Mouse (Mus musculus): ENCODE measurements around the gene Leo1.
"Not testable (repeated sequence)": the region's sequence is repeated elsewhere in the genome, so short reads cannot be mapped to it uniquely, and the experiment has no call there.

The Leo1 gene

GRCm38 (mm10) chr9:75425796-75426391 is 15.4 kb upstream of the Leo1 start:
- DNase-seq (ENCODE audit: low read depth, low spot score) = no peak

DNA sequence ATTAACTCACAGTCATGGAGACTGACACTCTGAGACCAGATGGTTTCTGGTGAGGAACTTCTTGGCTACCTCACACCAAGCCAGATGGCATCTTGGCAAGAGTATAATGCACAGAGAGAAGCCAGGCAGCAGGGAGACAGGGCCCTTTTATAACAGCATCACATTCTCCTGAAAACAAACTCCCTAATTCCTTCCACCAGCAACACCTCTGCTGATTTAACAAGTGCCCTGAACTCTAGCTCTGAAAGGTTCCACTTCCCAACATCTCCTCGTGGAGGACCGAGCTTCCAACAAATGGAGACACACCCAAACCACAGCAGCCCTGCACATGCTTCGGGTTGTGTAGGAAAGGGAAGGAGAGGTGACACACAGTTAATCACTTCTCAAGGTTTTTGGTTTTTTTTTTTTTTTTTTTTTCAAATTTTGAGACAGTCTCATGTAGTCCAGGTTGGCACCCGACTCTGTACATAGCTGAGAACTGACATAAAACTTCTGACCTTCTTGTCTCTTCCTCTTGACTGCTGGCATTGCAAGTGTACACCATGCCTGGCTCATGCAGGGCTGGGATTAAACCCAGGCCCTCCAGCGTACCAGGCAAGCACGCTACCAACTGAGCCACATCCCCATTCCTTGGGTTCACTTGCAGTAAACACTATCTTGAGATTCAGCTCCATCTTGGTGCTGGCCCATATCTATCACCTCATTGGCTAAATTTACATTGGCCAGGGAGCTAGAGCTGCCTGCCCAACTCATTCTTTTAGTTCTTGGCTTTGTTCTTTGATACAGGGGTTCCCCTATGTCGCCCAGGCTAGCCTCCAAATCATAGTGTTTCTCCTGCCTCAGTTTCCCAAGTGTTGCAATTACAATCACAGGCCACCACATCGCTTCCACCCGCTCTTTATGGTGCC is 13.7 kb upstream of the Leo1 start:
- no peak for DNase-seq (ENCODE audit: low read depth, low spot score)

DNA sequence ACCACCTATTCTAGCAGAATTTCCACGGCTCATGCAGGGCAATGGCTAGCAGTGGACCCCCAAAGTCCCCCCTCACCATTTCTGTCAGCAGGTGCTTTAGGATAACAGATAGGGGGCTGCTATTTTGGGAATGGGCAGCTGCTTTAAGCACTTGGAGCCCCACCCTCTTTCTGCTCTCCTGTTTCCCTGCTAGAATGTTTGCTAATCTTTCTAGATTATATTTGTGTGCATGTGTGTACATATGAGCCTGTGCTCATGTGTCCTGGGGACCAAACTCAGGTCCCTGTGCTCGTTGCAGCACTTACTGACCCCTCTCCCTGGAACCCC is 13.1 kb upstream of the Leo1 start:
- no peak for DNase-seq (ENCODE audit: low read depth, low spot score)

- no peak for DNase-seq (ENCODE audit: low read depth, low spot score)
These were observed 12.3 kb upstream of the Leo1 start for GRCm38 (mm10) chr9:75429040-75429439.

DNA sequence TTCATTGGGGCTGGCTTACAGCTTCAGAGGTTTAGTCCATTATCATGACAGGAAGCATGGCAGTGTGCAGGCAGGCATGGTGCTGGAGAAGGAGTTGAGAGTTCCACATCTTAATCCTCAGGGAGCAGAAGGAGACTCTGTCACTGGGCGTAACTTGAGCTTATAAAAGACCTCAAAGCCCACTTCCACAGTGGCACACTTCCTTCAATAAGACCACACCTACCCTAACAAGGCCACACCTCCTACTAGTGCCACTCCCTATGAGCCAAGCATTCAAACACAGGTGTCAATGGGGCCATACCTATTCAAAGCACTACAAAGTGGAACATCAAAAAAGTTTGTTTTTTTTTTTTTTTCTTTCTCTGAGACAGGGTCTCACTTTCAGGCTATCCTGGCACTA is 11.7 kb upstream of the Leo1 start:
- DNase-seq (ENCODE audit: low read depth, low spot score) = no peak

DNA sequence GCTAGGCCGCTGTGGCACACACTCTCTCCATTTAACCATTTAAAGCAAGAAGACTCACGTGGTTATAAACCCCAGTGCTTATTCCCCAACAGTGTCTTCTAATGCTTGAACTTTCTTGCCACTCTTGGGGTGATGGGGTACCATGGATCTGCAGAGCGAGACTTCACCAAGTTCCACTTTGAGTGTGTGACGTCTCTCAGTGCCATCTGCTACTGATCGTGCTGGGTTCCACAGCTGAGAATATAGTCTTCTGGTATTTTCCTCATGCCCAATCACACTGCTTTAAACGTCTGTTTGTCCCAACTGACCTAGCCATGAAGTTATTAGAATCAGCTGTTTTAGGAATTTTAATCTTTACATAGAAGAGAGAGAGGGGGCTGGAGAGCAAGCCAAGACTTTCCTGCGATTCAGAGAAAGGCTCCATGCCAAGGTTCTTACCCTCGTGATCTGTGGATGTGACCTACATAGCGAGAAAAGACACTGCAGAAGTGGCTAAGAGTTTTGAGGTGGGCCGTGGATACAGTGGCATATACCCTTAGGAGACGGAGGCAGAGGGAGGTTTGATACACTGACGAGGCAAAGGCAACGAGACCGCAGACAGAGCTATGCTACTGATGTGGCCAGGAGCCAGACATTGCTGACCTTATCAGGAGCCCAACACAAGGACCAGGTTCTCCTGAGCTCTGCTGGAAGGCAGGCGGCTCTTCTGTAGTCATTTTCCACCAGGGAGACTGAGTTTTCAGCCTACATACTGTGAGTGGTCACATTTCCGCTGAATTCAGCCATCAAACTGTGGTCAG is 10.3 kb upstream of the Leo1 start:
- no peak for DNase-seq (ENCODE audit: low read depth, low spot score)

- DNase-seq (ENCODE audit: low read depth, low spot score) = no peak
These were observed 8.6 kb upstream of the Leo1 start for GRCm38 (mm10) chr9:75432694-75433093.

- peak; percentile 39 for DNase-seq (ENCODE audit: low read depth, low spot score)
These were observed 7.0 kb upstream of the Leo1 start for GRCm38 (mm10) chr9:75434172-75434793.

DNA sequence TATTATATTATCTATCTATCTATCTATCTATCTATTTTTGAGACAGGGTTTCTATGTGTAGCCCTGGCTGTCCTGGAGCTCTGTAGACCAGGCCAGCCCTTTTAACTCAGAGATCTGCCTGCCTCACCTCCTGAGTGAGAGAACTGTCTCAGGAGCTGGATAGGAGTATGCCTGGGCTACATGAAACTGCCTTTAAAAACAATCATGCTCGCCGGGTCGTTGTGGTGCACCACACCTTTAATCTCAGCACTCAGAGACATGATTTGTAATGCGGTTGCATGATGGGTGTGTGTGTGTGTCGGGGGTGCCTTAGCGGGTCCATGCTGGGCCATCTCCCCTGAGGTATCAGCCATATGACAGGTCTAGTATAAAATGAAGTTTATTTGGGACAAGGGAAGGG is 6.5 kb upstream of the Leo1 start:
- no peak for DNase-seq (ENCODE audit: low read depth, low spot score)

GRCm38 (mm10) chr9:75435291-75435690 is 6.0 kb upstream of the Leo1 start:
- DNase-seq (ENCODE audit: low read depth, low spot score) = no peak

DNA sequence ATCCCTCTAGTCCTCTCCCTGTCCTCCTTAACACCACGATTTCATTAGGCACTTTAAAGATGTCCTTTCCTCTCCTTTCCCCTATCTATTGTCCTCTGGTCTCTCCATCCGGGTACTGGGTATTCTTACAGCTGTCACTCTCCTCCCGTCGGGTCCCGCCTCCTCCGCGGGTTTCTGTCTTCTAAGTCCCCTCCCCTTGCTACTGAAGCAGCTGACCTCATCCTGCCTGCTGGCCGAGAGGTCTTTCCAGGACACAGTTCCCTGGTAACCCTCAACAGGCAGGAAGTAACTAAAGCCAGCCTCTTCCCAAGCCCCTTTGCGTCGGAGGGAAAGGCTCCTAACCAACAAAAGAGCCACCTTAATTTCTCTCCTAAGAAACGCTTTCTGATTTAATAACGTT is 5.4 kb upstream of the Leo1 start:
- peak; percentile 77 for DNase-seq (ENCODE audit: low read depth, low spot score)

DNA sequence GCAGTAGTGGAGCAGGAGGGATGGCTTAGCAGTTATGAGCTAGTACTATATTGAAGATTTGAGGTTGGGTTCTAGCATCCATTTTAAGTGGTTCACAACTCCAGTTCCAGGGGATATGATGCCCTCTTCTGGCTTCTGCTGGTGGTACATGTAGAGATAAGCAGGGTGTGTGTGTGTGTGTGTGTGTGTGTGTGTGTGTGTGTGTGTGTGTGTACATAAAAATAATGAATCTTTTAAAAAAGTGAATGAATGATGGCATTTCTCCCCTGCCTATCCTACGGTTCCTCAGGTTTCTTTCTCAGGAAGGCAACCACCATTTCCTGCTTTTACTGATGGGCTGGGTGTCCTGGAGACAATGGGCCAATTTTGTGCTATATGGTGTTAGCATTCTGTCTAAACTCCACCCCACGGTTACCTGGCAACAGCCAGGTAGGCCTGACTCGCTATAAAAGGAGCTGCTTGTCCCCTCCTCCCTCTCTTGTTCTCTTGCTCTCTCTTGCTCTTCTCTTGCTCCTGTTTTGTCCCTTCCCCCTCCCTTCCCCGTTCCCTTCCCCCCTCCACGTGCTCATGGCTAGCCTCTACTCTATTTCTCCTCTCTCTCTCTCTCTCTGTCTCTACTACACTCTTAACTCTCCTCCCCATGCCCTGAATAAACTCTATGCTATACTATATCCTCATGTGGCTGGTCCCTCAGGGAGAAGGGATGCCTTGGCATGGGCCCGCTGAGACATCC is 3.5 kb upstream of the Leo1 start:
- DNase-seq (ENCODE audit: low read depth, low spot score) = peak; percentile 43

DNA sequence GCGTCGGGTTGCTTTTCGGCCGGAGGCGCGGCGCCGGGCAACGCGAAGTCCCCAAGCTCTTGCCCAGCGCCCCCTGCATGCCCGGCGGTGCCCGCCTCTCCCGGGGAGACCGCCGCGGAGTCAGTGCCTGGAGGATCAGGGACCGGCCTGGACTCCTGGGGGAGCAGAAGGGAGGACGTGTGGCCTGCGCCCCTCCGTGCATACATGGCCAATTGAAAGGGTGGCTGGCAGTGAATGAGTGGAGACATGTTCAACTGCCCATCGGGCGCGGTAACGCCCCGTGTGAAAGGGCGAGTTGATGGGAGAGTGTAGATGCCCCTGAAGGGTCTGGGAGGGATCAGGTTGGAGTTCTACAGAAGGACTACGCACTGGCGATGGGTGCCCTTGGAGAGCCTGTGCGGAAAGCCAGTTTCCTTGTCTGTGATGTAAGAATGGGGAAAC is 387 bp downstream of the Leo1 start:
- DNase-seq (ENCODE audit: low read depth, low spot score) = no peak

DNA sequence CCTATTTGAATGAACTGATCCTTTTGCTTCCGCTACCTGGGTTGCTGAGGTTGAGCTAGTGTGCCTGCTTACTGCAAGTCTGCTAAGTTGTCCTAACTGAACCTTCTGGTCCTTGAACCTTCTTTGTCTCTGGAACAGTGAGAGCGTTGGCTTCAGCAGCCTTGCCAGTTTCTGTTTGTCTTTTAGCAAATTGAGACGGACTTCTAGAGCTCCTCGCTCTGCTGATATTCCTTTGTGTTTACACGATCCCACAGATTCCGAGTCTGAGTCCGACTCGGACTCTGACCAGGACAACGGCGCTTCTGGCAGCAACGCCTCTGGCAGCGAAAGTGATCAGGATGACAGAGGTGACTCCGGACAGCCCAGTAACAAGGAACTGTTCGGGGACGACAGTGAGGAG is 3.7 kb downstream of the Leo1 start:
- no peak for DNase-seq (ENCODE audit: low read depth, low spot score)

- not testable (repeated sequence) for DNase-seq (ENCODE audit: low read depth, low spot score)
These were observed 5.2 kb downstream of the Leo1 start for GRCm38 (mm10) chr9:75446574-75446973.

DNA sequence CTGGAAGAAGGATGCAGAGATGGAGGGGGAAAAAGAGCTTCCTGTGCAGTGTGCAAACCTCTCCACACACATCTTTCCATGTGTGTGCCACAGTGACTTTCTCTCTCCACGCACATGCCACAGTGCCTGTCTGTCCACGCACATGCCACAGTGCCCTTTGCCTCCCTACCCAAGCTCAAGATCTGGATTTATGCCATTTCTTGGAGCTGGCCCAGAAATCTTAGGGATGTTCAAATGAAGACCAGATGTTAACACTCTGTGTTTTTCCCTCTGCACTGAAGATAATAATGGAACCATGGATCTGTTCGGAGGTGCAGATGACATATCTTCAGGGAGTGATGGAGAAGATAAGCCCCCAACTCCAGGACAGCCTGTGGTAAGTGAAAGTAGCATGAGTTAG is 6.7 kb downstream of the Leo1 start:
- no peak for DNase-seq (ENCODE audit: low read depth, low spot score)

DNA sequence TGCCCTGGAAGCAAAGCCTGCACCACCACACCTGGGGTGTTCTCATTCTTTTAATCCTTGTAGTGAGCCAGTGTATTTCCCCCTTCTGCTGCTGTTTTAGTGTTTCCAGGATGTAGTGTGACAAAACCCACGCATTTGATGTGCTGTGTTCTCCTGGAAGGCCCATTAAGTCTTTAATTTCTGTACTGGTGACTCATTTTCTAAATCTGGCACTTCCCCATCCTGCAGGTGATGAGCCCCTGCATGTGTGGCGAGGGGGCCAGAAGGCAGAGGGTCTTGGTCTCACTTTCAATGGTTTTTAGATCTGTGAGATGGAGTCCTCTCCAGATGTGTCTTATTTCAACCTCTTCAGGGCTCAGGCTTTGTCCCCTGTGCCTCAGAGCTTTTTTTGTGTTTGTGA is 12.7 kb downstream of the Leo1 start:
- no peak for DNase-seq (ENCODE audit: low read depth, low spot score)

- DNase-seq (ENCODE audit: low read depth, low spot score) = no peak
These were observed 14.4 kb downstream of the Leo1 start for GRCm38 (mm10) chr9:75455684-75456083.

GRCm38 (mm10) chr9:75463050-75463660 is 21.8 kb downstream of the Leo1 start:
- DNase-seq (ENCODE audit: low read depth, low spot score) = no peak

DNA sequence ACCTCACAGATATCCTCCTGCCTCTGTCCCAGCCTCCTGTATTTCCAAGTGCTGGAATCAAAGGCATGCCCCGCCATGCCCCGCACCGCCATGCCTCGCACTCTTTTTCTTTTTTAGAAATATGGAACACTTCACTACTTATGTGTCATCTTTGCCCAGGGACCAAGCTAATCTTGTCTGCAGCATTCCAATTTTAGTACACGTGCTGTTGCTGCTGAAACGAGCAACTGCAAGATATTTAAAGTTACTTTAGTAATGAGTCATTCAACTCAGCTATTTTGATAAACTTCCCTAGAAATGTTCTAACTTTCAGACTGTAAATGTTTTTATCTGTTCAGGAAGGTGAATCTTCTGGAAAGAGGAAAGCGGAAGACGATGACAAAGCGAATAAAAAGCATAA is 24.5 kb downstream of the Leo1 start:
- DNase-seq (ENCODE audit: low read depth, low spot score) = no peak

- DNase-seq (ENCODE audit: low read depth, low spot score) = no peak
These were observed 25.3 kb downstream of the Leo1 start for GRCm38 (mm10) chr9:75466641-75467040.

All from retina, postnatal 7 days (tissue).